Mouse (Mus musculus): ENCODE data around the gene Heatr4. TPM values are rescaled to one million over a fixed set of nuclear protein-coding genes. Genes with fewer than 3 reads are reported as not detected.
"Not testable (repeated sequence)": the region's sequence is repeated elsewhere in the genome, so short reads cannot be mapped to it uniquely, and the experiment has no call there.

Heatr4 gene
- polyA plus RNA-seq, 1 experiment from 2014 or later, result not detected

GRCm38 (mm10) chr12:84013701-84014100 lies 29.0 kb upstream of the Heatr4 start:
- ChIA-PET POLR2A (no interaction called here), CTCF (no interaction called here)
- DNase-seq (ENCODE audit: low read depth, low spot score), result no peak
- no peak for ATAC-seq
- H3K27me3 ChIP-seq, result no peaks in the 10 kb centered on the region
- in situ Hi-C loops (cut with MboI; ENCODE audit: low pct_unique_long_range_greater_than_20kb), result no loop called here
- TF ChIP-seq CTCF (IDR thresholded peaks at IDR 0.05), result no peak

- TF ChIP-seq CTCF (IDR thresholded peaks at IDR 0.05), result no peak
- in situ Hi-C loops (cut with MboI; ENCODE audit: low pct_unique_long_range_greater_than_20kb), result no loop called here
- CTCF ChIA-PET, result no interaction called here
- POLR2A ChIA-PET, result no interaction called here
- DNase-seq (ENCODE audit: low read depth, low spot score) (no peak), ATAC-seq (no peak)
- no peaks in the 10 kb centered on the region for H3K27me3 ChIP-seq
Observed at GRCm38 (mm10) chr12:84013130-84013529, 28.5 kb upstream of the Heatr4 start.

GRCm38 (mm10) chr12:84011251-84012040 lies 26.8 kb upstream of the Heatr4 start:
- POLR2A ChIA-PET, result interaction anchor here (0.5 to 1.2 kb wide), 2 partner anchors 23 to 298 kb away, joined by 3 read pairs; no protein-coding TSS in a partner anchor
- no peak for TF ChIP-seq CTCF (IDR thresholded peaks at IDR 0.05)
- in situ Hi-C loops (cut with MboI; ENCODE audit: low pct_unique_long_range_greater_than_20kb), result no loop called here

GRCm38 (mm10) chr12:84010201-84010600 lies 25.5 kb upstream of the Heatr4 start:
- in situ Hi-C loops (cut with MboI; ENCODE audit: low pct_unique_long_range_greater_than_20kb), result no loop called here
- CTCF ChIA-PET, result interaction anchor here (0.6 to 1.9 kb wide), 2 partner anchors 23 to 29 kb away, joined by 4 to 6 read pairs; partner anchors contain the start of gene Acot2
- TF ChIP-seq CTCF (IDR thresholded peaks at IDR 0.05), result no peak
- no peak for ATAC-seq
- no peak for DNase-seq (ENCODE audit: low read depth, low spot score)
- H3K27me3 ChIP-seq, result no peaks in the 10 kb centered on the region
- POLR2A ChIA-PET, result no interaction called here

More at GRCm38 (mm10) chr12:84011251-84012040, 26.8 kb upstream of the Heatr4 start:
- ATAC-seq, result peak; percentile 65
- CTCF ChIA-PET, result interaction anchor here (1.0 to 1.9 kb wide), 2 partner anchors 20 to 24 kb away, joined by 4 to 6 read pairs; partner anchors contain the start of gene Acot2
- DNase-seq (ENCODE audit: low read depth, low spot score), result no peak
- no peaks in the 10 kb centered on the region for H3K27me3 ChIP-seq

GRCm38 (mm10) chr12:84009171-84009965 lies 24.7 kb upstream of the Heatr4 start, which contains the start of gene Acot1:
TSS of gene Acot1 (plus strand) at chr12:84009490.
- in situ Hi-C loops (cut with MboI; ENCODE audit: low pct_unique_long_range_greater_than_20kb); POLR2A ChIA-PET: not testable (repeated sequence)

GRCm38 (mm10) chr12:84008729-84009128 lies 24.1 kb upstream of the Heatr4 start:
- ChIA-PET POLR2A (no interaction called here), CTCF (no interaction called here)
- ATAC-seq, result no peak
- no peak for DNase-seq (ENCODE audit: low read depth, low spot score)
- H3K27me3 ChIP-seq, result no peaks in the 10 kb centered on the region
- TF ChIP-seq CTCF (IDR thresholded peaks at IDR 0.05), result no peak
- in situ Hi-C loops (cut with MboI; ENCODE audit: low pct_unique_long_range_greater_than_20kb), result no loop called here

More at GRCm38 (mm10) chr12:84009171-84009965, 24.7 kb upstream of the Heatr4 start, which contains the start of gene Acot1:
- DNase-seq (ENCODE audit: low read depth, low spot score); ATAC-seq; H3K27me3 ChIP-seq; CTCF ChIA-PET: not testable (repeated sequence)

- DNase-seq (ENCODE audit: low read depth, low spot score) (no peak), ATAC-seq (no peak)
- POLR2A ChIA-PET, result no interaction called here
- no peak for TF ChIP-seq CTCF (IDR thresholded peaks at IDR 0.05)
- in situ Hi-C loops (cut with MboI; ENCODE audit: low pct_unique_long_range_greater_than_20kb), result no loop called here
- CTCF ChIA-PET, result no interaction called here
- H3K27me3 ChIP-seq, result no peaks in the 10 kb centered on the region
Observed at GRCm38 (mm10) chr12:84008251-84008650, 23.6 kb upstream of the Heatr4 start.

- in situ Hi-C loops (cut with MboI; ENCODE audit: low pct_unique_long_range_greater_than_20kb), result no loop called here
- no peak for ATAC-seq
- POLR2A ChIA-PET, result no interaction called here
Observed at GRCm38 (mm10) chr12:84003866-84004265, 19.2 kb upstream of the Heatr4 start.

GRCm38 (mm10) chr12:84000418-84000817 lies 15.8 kb upstream of the Heatr4 start:
- no peak for TF ChIP-seq CTCF (IDR thresholded peaks at IDR 0.05)
- ATAC-seq, result no peak
- CTCF ChIA-PET, result interaction anchor here (0.8 to 2.0 kb wide), 4 partner anchors 13 to 62 kb away, joined by 3 to 10 read pairs (median 4); partner anchors contain the start of gene Acot2
- no peaks in the 10 kb centered on the region for H3K27me3 ChIP-seq
- DNase-seq (ENCODE audit: low read depth, low spot score), result no peak
- POLR2A ChIA-PET, result no interaction called here
- in situ Hi-C loops (cut with MboI; ENCODE audit: low pct_unique_long_range_greater_than_20kb), result no loop called here

More at GRCm38 (mm10) chr12:84003866-84004265, 19.2 kb upstream of the Heatr4 start:
- DNase-seq (ENCODE audit: low read depth, low spot score), result no peak
- TF ChIP-seq CTCF (IDR thresholded peaks at IDR 0.05), result no peak
- CTCF ChIA-PET, result no interaction called here
- H3K27me3 ChIP-seq, result no peaks in the 10 kb centered on the region

- CTCF ChIA-PET, result interaction anchor here (1.2 to 2.0 kb wide), 2 partner anchors 11 to 25 kb away, joined by 3 to 10 read pairs; partner anchors contain the start of gene Acot2
- DNase-seq (ENCODE audit: low read depth, low spot score); in situ Hi-C loops (cut with MboI; ENCODE audit: low pct_unique_long_range_greater_than_20kb); H3K27me3 ChIP-seq; ATAC-seq; POLR2A ChIA-PET: not testable (repeated sequence)
Observed at GRCm38 (mm10) chr12:83999237-83999636, 14.6 kb upstream of the Heatr4 start.

All from Patski (cell line).